Mouse (Mus musculus) cerebellum, adult 18-20 months (tissue): ENCODE data around the gene Klhdc8a.
A peak's percentile ranks its signal among the peaks of the same experiment; 100 is the strongest.

Experiments used
- DNase-seq, 2 experiments: peaks; one replicate each; pipeline ENCODE4 v3.0.0; 2021

The Klhdc8a gene

GRCm38 (mm10) chr1:132291706-132292105 lies 6.7 kb upstream of the Klhdc8a start:
- no peak for DNase-seq

DNA sequence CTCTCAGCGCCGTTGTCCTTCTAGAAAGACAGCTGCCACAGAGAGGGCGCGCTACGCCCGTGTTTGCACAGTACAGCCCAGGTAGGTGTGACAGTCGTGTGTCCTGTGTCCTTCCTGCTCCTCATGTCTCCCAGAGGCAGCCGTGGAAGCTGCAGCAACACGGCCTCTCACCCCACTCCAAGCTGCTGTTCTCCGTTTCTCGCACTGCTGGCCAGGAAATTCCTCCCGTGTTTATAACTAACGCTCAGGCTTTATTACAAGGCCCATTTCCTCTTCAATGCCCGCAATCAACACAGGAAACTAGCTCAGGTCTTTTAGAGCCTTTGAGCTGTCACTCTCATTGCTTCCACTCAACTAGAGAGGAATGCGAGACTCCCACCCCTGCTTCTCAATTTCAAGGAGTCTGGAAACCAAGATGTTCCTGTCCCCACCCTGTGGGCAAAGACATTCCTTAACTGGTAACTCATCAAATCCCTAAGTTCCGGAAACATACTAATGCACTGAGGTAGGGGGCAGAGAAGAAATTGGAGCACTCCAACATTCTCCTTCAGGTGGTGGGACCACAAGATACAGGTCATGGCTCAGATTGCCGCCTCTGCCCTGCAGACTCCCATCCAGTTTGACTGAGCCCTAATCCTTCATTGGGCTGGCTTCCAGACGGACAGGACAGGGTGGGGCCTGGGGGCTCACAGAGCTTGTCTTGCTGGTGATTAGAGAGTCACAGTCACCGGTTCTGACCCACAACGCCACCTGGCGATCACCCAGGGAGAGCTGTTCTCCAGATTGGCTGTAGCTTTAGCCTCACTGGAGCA lies 5.9 kb upstream of the Klhdc8a start:
- peak in 1 of 2 experiments; percentile 38 for DNase-seq

- no peak for DNase-seq
Observed at GRCm38 (mm10) chr1:132295506-132295905, 2.9 kb upstream of the Klhdc8a start.

GRCm38 (mm10) chr1:132296051-132296450 lies 2.4 kb upstream of the Klhdc8a start:
- DNase-seq, result no peak

DNA sequence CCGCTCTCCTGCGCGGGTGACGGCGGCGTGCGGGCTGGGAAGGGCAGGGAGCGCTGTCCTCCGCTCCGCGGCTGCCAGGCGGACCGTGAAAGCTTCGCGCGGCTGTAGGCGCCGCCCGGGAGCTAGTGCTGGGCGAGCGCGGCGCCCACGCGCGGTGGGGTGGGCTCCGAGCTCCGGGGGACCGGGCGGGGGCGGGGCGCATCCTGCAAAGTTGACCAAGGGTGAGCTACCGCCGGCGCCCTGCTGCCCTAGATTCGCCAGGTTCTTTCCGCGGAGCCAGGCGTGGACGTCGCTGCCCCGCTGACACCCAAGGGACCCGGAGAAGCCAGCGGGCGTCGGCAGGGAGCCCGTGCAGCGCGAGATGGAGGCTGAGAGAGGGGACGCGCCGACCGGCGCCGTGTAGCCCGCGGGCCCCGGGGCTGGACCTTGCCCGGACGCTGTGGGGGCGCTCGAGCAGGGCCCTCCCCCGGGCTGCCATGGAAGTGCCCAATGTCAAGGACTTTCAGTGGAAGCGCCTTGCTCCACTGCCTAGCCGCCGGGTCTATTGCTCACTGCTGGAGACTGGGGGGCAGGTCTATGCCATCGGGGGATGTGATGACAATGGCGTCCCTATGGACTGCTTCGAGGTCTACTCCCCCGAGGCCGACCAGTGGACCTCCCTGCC lies 507 bp downstream of the Klhdc8a start:
- DNase-seq, result peak; percentile 38 to 76

DNA sequence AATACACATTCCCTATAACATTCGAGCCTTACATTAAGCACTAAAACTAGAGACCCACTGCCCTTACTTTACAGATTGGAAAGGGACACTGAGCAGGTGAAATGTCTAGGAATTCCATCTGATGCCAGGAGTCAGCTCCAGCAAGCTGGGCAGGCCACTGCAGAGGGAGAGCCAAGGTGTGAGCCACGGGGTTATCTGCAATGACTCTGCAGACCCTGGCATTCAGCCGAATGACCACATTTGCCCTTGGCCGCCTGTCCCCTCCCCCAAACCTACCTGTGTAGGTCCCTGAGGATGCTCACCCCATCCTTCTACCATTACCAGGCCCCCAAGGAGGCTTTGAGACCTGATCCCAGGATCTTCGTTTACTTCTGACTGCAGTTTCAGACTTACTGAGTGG lies 1.3 kb downstream of the Klhdc8a start:
- peak; percentile 45 to 47 for DNase-seq

DNA sequence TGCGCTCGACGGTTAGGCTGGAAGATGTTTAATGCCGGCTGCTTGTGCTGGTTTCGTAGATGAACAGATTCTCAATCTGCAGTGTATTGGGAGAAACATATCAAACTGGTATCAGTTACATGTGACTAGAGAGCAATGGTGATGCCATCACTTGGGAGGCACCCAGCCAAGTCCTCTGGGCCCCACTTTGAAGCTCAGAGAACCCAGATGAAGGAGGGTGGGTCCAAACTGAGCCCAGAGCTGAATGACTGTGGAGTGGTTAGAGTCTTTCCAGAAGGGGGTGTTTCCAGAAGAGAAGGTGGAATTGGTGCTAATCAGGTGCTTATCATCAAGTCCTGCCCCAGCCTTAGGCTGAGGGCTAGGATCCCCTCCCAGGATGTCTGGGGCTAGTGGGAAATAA lies 2.8 kb downstream of the Klhdc8a start:
- DNase-seq, result no peak

DNA sequence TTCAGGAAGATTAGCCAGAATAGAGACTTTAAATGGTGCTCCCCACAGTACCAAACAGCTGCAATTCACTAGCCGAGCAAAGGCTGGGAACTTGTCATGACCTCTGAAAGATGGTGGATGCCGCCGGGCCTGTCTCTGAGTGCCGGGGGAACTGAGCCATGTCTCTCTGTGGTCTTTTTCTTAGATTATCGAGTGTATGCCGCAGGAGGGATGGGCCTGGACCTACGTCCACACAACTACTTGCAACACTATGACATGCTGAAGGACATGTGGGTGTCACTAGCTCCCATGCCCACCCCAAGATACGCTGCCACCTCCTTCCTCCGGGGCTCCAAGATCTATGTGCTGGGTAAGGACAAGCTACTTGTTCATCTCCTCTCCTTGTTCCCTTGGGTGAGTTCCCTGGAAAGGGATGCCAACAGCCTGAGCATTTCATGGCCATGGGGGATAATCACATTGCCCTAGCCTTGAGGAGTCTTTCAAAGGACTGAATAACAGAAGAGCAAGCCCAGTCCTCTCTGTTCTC lies 4.0 kb downstream of the Klhdc8a start:
- no peak for DNase-seq

DNA sequence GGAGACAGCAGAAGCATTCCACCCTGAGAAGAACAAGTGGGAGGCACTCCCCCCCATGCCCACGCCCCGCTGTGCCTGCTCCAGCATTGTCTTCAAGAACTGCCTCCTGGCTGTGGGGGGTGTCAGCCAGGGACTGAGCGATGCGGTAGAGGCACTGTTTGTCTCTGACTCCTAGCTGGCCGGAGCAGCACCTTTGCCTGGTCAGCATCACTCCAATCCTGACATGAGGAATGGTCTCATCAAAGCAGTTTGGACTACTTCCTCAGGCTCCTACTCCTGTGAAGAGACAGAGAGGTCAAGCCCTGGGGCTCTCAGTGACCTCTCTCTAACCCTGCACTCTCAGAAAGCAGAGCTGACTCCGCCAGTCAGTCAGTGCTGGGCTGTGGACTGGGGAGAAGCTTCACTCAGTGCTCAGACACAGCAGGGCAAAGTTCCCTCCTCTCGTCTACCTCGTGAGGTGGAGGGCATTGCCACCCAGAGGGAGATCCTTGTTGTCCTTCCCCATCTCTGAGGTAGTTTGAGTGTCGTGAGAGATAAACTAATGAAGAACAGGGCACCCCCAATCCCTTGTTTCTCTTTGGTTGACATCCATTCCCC lies 6.3 kb downstream of the Klhdc8a start:
- no peak for DNase-seq

GRCm38 (mm10) chr1:132306160-132306559 lies 7.7 kb downstream of the Klhdc8a start:
- peak; percentile 62 to 64 for DNase-seq

GRCm38 (mm10) chr1:132306808-132307207 lies 8.4 kb downstream of the Klhdc8a start:
- DNase-seq, result no peak

DNA sequence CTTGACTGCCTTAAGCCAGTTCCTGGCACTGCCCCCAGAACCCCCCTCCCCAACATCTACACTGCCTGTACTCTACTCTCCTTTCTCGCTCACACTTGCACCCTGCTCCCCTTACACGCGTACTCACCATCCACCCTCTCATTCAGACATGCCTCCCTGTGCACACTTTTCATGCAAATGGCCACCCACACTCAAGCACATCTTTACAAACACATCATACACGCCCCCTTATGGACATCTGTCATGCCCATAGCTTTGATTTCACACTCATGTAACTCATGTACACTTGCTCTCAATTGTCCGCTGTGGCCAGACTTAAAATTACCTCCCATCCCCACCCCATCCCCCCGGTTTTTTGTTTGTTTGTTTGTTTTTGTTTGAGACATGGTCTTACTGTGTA lies 9.5 kb downstream of the Klhdc8a start:
- DNase-seq, result no peak

DNA sequence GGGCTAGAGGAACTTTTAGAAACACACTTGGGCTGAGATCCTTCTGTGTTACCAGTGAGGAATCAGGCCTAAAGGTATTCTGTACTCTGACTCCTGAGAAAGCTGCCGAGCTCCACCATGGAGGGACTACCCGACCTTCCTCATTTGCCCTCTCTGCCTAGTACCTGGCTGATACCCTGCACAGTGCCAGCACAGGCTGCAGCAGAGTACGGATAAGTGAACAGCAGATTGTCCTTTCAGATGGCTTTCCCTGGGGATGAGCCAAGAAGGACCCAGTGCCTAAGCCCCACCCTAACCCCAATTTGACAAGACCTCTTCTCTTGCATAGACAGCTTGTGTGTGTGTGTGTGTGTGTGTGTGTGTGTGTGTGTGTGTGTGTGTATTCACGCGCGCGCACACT lies 10.2 kb downstream of the Klhdc8a start:
- DNase-seq, result no peak

DNA sequence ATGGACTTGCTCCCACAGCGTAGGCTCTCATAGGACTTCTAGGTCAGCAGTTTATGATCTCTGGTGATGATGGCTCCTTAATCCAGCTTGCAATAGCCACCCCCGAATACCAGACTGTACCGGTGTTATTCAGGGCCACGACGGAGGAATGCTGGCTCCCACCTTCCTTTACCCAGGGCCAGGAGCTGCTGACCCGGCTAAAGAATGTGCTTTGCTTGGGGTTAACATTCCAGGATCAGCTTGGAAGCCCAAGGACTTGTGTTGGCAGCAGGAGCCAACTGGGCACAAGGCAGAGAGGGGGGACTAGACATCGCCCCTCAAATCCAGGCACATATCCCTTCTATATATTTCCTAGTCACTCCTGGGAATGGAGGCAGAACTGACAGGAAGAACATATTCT lies 12.3 kb downstream of the Klhdc8a start:
- DNase-seq, result no peak

GRCm38 (mm10) chr1:132311174-132311859 lies 12.9 kb downstream of the Klhdc8a start:
- DNase-seq, result no peak

DNA sequence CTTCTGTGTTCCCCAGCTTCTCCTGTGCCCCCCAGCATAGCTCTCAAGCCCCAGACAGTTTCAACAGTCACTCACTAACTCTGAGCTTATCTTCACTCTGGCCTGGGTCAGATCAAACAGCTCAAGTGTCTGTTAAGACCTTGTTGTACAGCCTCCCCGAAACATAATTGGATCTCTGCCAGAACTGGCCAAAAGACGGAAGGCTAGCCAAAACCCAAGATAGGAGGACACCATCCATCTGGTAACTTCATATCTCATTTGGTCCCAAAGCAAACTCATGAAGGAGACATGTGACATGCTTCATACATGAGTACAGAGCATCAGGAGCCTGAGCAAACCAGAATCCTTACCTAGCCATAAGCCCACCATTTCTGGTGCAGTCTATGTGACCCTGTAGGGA lies 13.6 kb downstream of the Klhdc8a start:
- no peak for DNase-seq

DNA sequence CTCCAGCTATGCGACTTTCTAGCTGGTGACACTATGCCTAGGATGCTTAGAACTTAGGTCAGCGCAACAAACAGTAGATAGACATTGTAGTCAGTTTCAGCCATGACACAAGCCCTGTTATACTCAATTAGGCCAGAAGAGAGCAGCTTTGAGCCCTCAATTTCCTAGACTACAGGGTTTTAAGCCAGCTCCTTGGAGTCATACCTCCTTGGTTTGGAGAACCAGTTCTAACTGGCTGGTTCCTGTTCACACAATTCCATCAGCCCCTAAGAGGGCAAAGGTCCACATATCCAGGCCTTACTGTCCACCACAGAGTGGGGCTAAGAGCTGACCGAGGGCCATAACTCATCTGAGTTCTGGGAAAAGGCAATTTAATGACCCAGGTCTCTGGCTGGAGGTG lies 14.3 kb downstream of the Klhdc8a start:
- peak; percentile 66 to 70 for DNase-seq

DNA sequence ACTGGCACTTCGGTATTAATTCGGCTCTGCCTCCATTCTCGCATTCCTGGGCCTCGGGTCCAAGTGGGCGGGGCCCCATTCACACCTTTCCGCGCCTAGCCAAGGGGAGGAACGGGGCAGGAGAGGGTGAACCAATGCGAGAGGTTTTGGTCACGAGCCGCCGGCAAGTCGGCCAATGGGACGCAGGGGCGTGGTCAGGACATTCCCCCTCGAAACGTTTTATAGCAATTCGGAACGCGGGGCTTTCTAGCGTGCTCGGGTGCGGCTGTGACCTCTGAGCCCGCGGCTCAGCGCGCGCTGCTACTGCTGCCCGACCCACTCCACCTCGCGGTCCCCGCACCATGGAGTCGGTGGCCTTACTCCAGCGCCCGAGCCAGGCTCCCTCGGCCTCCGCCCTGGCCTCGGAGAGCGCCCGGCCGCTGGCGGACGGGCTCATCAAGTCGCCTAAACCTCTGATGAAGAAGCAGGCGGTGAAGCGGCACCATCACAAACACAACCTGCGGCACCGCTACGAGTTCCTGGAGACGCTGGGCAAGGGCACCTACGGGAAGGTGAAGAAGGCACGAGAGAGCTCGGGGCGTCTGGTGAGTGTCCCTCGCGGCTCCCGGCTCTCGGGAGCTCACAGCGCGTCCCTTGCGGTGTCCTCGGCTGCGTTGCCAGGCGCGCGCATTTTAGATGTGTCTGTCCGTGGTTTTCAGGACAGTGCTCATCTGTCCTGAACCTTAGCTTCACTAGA lies 17.6 kb downstream of the Klhdc8a start, which contains the start of gene Nuak2:
Gene Nuak2 (plus strand): TSS at position 238 of the 736 bp plus-strand sequence.
- DNase-seq, result peak; percentile 86 to 91

DNA sequence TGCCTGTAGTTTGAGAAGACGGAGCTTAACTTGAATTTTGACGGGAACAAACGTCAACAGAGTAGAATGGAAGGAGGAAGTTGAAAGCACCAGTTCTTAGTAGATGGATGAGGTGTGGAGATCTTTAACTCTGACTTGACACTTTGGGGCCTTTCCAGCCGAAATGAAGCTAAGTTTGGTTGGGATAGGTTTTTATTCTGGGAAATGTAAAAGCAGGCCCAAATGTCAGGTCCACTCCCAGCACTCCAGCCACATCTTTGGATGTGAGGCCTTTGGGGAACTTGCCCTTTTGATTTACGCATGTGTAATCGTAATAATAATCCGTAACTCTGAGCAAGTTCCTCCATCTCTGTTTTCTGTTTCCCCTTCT lies 18.2 kb downstream of the Klhdc8a start:
- DNase-seq, result no peak

DNA sequence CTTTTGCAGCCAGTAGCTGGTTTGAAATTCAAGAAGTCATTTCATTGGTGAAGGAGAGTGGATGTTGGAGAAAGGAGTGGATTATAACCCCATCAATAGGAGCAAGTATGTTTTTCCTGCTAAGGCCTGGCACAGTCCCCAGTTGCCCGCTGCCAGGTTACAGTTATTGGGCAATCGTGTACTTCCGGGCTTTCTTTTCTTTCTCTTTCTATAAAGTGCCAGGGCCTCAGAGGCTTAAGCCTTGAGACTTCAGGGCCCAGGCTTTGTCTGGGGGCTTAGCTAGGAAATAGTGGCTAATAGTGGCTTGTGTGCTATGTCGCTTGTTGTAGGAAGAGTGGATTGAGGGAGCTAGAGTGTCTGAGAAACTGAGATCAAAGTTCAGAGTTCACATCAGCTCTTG lies 19.0 kb downstream of the Klhdc8a start:
- DNase-seq, result no peak

DNA sequence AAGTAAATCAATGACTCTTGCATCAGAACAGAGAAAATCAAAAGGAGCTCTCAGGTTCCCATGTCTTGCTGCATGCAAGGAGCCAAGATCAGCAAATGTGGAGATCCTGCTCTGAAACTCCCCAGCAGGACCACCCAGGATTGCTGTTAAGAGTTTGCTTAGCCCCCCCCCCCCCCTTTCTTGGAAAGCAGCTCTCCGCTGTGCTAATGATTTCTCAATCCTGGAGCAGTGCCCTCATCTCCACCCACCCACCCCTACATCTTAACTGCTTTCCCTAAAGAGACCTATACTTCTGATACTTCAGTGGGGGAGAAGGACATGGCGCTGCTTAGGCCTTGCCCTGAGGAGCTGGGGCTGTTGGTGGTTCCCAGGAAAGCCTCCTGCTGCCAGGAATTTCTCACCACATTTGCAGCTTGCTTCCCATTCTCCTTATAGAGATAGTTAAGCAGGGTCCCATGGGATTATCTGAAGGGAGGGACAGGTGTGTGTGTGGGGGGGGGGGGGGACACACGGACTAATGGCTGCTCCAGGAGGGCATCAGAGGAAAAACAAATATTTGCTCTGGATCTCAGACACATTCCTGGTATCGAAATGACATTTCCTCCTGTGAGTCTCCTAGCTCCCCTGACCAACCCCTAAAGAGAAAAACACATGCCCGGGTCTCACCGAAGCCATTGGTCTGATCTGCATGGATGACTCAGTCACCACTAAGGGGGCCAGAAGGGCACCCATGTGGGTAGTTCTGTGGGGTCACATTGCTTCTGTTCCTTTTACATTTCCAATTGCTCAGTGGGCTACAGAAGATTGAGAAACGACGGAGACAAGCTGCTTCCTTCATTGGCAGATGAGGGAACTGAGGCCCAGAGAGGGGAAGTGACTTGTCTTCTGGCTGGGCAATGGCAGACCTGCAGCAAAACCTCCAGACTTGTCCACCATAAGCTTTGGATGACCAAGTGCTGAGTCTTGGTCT lies 19.8 kb downstream of the Klhdc8a start:
- DNase-seq, result no peak
